Mouse (Mus musculus) layer of hippocampus, postnatal 25 days (tissue): Measurements from ENCODE around the gene Bcl6b. TPM values are rescaled to one million over a fixed set of nuclear protein-coding genes. Genes with fewer than 3 reads are reported as not detected.

ENCODE experiments used
- DNase-seq, 2 experiments: peaks; one replicate each; pipeline ENCODE4 v3.0.0; 2022; ENCODE audit warnings: mixed read lengths in 2 of 2, low spot score in 1 of 2; ENCODE audit errors: extremely low spot score in 1 of 2
- total RNA-seq, 2 experiments: library from RNA; stranded (reverse); gene quantifications; 2 replicates each; pipeline ENCODE4 v1.2.3; 2021

Gene Bcl6b
- 1 to 10 TPM; 1.2 to 2.1 TPM for total RNA-seq

GRCm38 (mm10) chr11:70229260-70230010 lies at the start of gene Bcl6b:
Gene Bcl6b (minus strand): TSS chr11:70229798.
- no peak for DNase-seq

- DNase-seq, result no peak
Observed at GRCm38 (mm10) chr11:70278961-70279360, 49.4 kb upstream of the Bcl6b start.

- no peak for DNase-seq
Observed at GRCm38 (mm10) chr11:70271641-70272040, 42.0 kb upstream of the Bcl6b start.

- DNase-seq, result no peak
Observed at GRCm38 (mm10) chr11:70266405-70266804, 36.8 kb upstream of the Bcl6b start.

DNA sequence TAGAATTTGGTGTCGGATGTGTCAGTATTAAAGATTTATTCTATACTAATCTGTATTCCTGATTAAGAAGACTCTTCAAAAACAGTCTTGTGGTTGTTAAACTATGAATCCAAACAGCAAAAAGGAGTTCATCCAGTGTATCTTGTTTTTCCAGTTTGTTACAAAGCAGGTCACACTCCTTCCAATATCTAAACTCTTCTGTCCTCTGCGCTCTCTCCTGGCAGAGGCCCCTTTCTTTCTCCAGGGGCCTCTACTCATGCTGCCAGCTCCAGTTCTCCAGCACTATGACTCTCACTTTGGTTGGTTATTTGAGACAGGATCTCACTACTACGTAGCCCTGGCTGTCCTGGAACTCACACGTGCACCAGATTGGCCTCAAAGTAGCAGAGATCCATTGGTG lies 36.2 kb upstream of the Bcl6b start:
- DNase-seq, result no peak

- no peak for DNase-seq
Observed at GRCm38 (mm10) chr11:70265252-70265651, 35.7 kb upstream of the Bcl6b start.

DNA sequence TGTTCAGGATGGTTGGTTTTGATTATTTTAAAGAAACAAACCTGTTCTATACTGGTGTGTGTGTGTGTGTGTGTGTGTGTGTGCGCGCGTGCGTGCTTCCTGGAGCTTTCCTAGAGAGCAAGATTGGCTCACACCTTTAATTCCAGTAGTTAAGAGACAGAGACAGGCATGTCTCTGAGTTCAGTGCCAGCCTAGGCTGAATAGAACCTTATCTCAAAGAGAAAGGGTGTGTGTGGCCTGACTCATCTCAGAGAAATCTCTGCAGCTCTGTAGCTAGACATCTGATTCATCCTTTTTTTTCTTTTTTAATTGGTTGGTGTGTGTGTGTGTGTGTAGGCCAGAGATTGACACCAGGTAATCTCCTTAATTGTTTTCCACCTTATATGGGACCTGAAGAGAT lies 29.4 kb upstream of the Bcl6b start:
- DNase-seq, result no peak

- DNase-seq, result no peak
Observed at GRCm38 (mm10) chr11:70254931-70255531, 25.4 kb upstream of the Bcl6b start, which contains the start of gene Alox12. Gene Alox12 (minus strand): TSS chr11:70255353.

DNA sequence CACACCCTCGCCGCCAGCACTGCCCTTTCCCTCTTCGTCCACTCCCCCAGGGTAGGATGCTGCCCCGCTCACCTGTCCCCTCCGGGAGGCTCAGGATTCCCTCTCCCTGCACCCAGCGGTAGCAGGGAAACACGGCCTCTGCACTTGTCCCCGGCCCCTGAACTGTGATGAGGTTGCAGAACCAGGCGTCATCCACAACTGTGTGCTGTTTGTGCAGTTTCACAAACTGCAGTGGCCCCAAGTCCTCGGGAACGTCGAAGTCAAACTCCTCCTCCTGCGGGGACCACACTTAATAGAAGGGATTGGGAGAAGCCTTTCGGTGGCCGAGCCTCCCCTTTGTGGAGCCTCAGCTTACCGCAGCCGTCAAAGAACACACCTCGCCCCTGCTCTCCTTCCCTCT lies 24.7 kb upstream of the Bcl6b start:
- no peak for DNase-seq

DNA sequence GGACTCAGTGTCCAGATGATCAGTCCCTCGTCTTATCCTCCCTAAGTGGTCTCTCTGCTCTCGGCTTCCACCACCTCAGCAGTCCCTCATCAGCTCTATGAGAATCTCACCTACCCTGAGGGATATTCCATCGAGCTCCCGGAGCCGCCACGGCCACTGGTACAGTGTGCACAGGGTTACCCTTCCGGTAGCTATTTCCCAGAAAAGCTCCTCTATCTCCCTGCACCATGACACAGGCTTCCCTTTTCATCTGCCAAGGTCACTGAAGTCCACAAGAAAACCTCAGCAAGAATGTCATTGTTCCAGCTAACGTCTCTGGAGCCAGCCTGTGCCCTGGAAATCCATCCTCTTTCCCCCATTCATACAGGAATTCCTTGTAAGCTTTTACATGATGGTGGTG lies 22.3 kb upstream of the Bcl6b start:
- no peak for DNase-seq

GRCm38 (mm10) chr11:70250150-70250549 lies 20.6 kb upstream of the Bcl6b start:
- DNase-seq, result no peak

DNA sequence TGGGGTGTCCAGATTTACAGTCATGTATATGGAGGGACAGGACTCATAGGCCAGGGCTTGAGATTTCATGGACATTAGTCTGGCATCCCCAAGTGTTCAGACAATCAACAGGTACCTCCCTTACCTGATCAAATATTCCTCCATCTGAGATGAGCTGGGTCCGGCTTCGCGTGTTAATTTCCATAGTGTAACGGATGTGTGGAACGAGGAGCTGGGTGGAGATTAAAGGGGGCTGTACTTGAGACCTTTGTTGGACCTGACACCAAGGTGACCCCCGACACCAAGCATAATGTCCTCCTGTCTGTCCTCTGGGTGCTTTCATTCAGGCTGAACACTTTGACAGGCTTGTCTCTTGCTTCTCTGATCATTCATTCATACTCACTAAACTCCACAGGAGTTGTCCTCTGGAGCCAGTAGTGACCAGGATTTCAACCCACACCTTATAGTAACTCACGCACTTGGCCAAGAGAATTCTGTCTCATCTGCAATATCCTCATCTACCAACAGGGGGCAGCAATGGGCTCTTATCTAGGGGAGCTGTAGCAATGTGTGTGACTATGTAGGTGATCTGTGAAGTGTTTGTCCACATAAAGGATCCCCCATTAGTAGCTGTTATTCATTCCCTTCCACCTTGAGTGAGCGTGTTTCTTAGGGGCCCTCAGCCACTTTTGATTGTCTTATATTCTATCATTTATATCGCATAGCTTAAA lies 17.7 kb upstream of the Bcl6b start:
- DNase-seq, result peak; percentile 44 to 82

- no peak for DNase-seq
Observed at GRCm38 (mm10) chr11:70242591-70242990, 13.0 kb upstream of the Bcl6b start.

- peak; percentile 70 to 86 for DNase-seq
Observed at GRCm38 (mm10) chr11:70239541-70240279, 10.1 kb upstream of the Bcl6b start, which contains the start of the genes Gm21988 and Rnasek. Gene Gm21988 (minus strand): TSS chr11:70239830. Gene Rnasek (minus strand): TSS chr11:70239842.

- peak in 1 of 2 experiments; percentile 12 for DNase-seq
Observed at GRCm38 (mm10) chr11:70238591-70239440, 9.2 kb upstream of the Bcl6b start.

DNA sequence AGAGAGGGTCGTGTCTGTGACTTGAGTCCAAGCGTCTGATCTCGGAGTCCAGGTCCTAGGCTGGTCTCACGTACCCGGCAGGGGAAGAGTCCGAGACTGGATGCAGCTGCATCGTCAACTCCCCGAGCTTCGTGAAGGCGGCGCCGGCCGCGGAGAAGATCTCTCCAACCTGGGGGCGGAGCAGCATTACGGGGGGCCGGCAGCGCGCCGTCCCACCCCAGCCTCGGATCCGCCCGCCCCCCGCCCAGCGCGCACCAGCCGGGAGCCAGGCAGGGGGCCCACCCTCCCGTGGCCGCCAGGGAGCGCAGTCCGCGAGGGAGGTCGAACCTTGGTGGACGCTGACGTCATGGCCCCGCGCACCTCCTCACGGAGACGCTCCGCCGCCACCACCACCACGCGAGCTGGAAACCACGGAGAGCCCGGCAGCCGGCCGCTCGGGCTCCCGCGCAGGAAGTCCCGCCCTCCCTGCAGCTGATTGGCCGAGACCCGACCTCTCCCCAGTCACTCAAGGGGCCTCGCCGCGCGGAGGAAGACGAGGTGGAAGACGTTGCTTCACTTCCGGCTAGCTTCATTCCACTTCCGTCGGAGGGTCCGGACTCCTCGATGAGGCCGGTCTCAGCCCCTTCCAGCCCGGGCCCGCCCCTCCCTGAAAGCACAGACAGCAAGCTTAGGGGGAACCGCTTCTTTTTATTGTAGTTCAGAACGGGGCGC lies 8.0 kb upstream of the Bcl6b start, which contains the start of gene 0610010K14Rik:
Gene 0610010K14Rik, minus strand, starts transcription at position 458 of the 711 bp plus-strand sequence.
- peak; percentile 96 to 98 for DNase-seq

DNA sequence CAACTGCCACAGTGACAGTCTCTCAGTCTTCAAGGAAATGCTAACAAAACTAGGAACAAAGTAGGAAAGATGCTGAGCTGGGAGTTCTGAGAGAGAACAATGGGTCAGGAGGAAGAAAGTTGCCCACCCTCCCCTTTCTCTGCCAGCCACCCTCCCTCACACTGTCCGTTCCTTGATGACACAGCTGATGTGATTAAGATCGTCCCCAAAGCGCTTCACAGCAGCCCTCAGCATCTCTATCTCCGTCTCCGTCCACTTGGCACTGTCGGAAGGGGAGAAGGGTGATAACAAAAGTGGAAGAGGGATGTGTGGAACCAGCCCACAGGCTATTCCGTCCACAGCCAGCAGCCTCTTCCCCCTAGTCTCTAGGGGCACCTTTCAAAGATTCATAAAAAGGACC lies 7.1 kb upstream of the Bcl6b start:
- no peak for DNase-seq

- no peak for DNase-seq
Observed at GRCm38 (mm10) chr11:70235254-70235900, 5.8 kb upstream of the Bcl6b start.
